Mouse (Mus musculus): ENCODE results near the gene Gnai2. TPM values are rescaled to one million over a fixed set of nuclear protein-coding genes. Genes with fewer than 3 reads are reported as not detected.
"Not testable (repeated sequence)": the region's sequence is repeated elsewhere in the genome, so short reads cannot be mapped to it uniquely, and the experiment has no call there.

Gene Gnai2
- total RNA-seq, 2 experiments from 2014 or later: 222 to 239 TPM

DNA sequence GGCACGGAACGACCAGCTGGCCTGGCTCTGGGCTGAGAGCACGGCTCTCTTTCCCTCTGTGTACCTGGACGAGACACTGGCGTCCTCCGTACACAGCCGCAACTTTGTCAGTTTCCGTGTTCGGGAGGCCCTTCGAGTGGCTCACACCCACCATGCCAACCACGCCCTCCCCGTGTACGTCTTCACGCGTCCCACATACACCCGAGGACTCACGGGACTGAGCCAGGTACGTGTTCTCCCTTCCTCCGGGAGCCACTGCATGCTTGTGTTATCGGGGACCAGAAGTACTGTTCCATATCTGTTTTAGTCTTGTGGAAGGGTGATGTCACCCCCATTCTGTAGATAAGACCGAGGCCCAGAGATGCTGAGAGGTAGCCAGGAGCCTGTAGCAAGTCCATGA lies 64.3 kb downstream of the Gnai2 start:
- no peak for DNase-seq (ENCODE audit: low spot score in 2 of 2)

DNA sequence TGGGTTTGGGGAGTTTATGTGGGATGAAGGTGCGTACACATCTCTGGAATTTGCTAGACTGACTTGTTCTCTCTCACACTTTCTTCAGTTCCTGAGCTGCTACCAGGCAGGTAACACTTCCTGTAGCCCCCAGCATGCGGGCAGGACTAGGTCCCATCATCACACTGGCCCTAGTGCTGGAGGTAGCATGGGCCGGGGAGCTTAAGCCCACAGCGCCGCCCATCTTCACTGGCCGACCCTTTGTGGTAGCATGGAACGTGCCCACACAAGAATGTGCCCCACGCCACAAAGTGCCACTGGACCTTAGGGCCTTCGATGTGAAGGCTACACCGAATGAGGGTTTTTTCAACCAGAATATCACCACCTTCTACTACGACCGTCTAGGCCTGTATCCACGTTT lies 65.2 kb downstream of the Gnai2 start:
- no peak for DNase-seq (ENCODE audit: low spot score in 2 of 2)

DNA sequence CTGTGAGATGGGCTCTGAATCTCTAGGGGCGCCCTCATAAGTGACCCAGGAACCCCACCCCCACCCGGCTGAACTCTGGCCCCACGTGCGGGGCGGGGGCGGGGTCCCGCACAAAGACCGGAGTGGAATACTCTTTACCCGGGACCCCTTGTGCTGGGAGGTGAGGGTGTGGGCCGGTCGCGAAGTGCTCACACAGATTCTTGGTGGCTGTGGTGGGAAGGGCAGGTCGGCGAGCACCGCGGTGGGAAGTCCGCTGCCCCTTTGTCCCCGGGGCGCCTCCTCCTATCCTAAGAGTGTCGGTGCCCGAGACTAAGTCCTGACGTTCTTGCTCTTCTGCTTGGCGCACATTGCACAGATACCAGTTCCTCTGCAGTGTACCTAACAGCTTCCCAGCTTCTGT lies 65.9 kb downstream of the Gnai2 start:
- DNase-seq (ENCODE audit: low spot score in 2 of 2): no peak

DNA sequence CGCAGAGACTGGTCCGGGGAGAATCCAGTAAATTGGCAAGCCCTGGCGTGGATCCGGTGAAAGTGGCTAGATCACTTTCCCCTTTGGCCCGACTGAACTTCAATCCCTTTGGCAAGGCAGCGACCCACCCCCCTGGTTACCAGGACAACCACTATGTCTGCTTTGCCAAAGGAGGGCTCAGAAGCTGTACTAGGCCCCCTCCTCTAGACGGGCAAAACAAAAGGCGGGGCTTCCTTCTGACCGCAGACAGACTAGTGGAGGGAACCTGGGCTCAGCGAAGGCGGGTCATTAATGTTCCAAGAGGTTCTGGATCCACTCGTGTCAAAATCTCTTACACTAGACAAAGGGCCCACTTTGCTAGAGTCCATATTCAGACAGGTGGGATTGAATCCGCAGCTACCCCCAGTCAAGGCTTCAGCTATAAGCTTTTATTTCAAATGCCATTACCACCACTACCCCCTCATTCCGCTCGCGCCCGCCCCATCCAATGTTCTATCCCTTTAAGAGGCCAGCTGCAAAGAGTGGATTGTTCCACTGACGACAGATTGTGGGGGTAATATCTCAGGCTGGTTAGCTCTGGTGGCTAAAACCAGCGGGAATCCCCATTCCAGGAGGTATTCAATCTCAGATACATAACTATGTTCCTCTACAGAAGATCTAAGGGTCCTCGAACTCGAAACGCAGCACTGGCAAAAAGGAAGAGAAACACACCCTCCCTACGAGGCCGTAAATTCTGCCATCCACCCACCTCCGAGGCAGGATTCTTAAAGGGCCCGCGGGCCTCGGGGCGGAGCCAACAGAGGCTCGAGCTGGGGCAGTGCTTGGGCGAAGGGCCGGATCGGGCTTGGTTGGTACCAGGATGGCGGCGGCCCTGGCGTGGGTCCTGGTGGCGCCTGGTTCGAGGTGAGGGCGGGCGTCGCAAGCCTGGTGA lies 66.6 kb downstream of the Gnai2 start:
- DNase-seq (ENCODE audit: low spot score in 2 of 2): peak; percentile 76 to 79

DNA sequence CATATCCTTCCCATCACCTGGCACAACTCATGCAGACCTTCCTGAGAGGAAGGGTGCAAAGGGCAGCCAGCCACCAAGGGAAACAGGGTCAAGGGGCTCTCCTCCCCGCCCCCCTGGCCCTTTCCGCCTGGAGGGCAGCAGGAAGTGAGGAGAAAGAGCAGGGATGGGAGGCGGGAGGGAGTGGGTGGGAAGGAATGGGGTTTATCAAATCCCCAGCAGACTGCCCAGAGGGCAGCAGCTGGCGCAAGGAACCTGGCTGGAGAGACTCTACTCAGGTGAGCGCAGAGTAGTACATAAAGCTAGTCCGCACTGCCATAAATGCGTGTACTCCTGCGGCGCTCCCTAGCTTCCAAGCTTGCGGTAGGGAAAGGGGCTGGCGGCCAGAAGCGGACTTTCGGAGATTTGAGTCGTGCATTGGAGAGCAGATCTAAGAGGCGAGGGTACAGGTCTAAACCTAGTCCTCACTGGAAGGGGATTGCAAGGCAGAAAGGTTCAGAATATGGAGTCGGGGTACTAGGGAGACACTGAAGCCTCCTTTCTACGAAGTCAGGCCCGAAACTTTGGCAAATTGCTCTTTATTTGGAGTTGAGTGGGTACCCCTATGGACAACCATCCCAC lies 67.4 kb downstream of the Gnai2 start, which contains the start of gene Hyal2:
Gene Hyal2, plus strand, starts transcription at position 244 of the 618 bp plus-strand sequence.
- DNase-seq (ENCODE audit: low spot score in 2 of 2): no peak

DNA sequence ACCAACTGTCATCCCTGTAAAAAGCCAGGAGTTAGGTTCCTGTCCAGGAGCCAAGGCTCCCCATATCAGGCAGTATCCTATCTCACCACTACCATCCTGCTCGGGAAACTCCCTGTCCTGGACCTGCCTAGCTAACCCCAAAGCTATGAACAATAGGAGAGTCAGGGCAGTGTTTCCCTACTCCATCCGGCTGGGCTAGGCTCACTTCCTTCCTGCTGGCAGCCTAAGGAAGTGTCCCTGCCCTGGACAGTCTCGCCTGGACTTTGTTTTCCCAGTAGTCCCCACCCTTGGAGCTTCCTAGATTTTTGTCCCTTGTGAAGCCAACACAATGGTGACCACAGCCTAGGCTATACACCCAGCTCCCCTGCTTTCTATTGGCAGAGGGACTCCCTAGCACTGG lies 68.3 kb downstream of the Gnai2 start:
- DNase-seq (ENCODE audit: low spot score in 2 of 2): no peak

DNA sequence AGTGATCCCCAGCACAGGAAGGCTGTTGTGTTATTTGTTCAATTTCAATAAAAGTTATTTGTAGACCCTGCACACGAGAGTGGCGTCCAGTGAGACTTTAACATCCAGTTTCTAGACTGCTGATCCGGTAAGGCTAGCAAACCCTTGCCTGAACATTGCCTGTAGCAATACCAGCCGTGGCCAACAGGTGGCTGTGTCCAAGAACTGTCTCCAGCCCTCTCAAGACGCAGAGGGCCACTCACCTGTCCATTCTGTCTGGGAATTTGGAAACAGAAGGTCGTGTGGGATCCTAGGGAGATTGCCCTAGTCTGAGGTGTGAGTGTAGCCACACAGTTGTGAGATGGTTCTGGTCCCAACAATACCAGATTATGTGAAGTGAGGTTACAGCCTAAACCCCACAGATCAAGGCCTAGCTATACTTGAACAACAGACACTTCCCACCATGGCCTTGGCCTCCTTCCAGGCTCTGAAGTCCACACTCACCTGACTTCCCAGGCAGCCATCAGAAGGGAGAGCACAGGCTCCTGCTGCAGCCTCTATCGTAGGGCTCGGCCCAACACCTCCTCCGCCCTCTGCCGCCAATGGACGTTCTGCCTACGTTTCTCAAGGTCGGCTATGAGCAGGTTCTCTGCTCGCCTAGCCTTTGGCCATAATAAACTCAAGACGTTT lies 69.0 kb downstream of the Gnai2 start:
- peak; percentile 64 to 73 for DNase-seq (ENCODE audit: low spot score in 2 of 2)

DNA sequence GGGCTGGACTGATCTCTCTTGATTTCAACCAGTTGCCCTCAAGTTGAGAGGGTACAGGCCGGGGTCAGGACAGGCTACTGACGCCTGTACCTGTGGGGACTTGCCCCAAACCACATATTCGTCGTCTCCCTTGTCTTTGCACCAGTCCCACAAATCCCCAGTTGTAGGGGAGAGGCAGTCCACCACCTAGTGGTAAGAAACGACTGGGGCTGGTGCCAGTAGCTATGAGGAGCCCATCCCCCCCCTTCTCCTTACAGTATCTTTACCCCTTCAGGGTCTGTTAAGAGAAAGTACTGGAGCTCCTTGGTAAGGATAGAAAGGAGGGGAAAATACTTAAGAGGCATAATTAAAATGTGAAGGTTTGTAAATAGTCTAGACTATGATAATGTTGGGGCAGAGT lies 69.6 kb downstream of the Gnai2 start:
- not testable (repeated sequence) for DNase-seq (ENCODE audit: low spot score in 2 of 2)

Other genes with a start within 250 kb of the Gnai2 start
- 10 to 100 TPM; 24.3 to 29.7 TPM for gene Cacna2d2, start 235.8 kb downstream of the Gnai2 start, total RNA-seq (2021)
- gene Tmem115, start 101.4 kb downstream of the Gnai2 start, total RNA-seq (2021): 10 to 100 TPM; 36.0 to 38.5 TPM
- 10 to 100 TPM; 14.3 to 16.2 TPM for gene Cyb561d2, start 93.2 kb downstream of the Gnai2 start, total RNA-seq (2021)
- 10 to 100 TPM; 42.2 to 43.6 TPM for gene Nprl2, start 93.1 kb downstream of the Gnai2 start, total RNA-seq (2021)
- gene Zmynd10, start 88.1 kb downstream of the Gnai2 start, total RNA-seq (2021): 1 to 10 TPM; 6.1 to 7.2 TPM
- 10 to 100 TPM; 19.5 to 20.3 TPM for gene Rassf1, start 83.8 kb downstream of the Gnai2 start, total RNA-seq (2021)
- 100 to 1,000 TPM; 104 to 108 TPM for gene Tusc2, start 72.1 kb downstream of the Gnai2 start, total RNA-seq (2021)
- gene Hyal2, start 67.4 kb downstream of the Gnai2 start, total RNA-seq (2021): 10 to 100 TPM; 13.0 to 15.5 TPM
- gene Hyal1, start 58.4 kb downstream of the Gnai2 start, total RNA-seq (2021): 1 to 10 TPM; 6.3 to 7.2 TPM
- gene Naa80, start 56.5 kb downstream of the Gnai2 start, total RNA-seq (2021): 10 to 100 TPM; 10.1 to 13.4 TPM
- gene Hyal3, start 54.5 kb downstream of the Gnai2 start, total RNA-seq (2021): 1 to 10 TPM; 1.6 TPM
- gene Ifrd2, start 47.7 kb downstream of the Gnai2 start, total RNA-seq (2021): 10 to 100 TPM; 11.3 to 11.9 TPM
- gene Sema3b, start 26.1 kb downstream of the Gnai2 start, total RNA-seq (2021): 1 to 10 TPM; 3.5 to 4.5 TPM
- 10 to 100 TPM; 66.6 to 84.4 TPM for gene Slc38a3, start 34.2 kb upstream of the Gnai2 start, total RNA-seq (2021)
- gene Gnat1, start 44.3 kb upstream of the Gnai2 start, total RNA-seq (2021): under 1 TPM; 0.35 to 0.73 TPM
- 10 to 100 TPM; 13.1 to 13.9 TPM for gene Sema3f, start 75.1 kb upstream of the Gnai2 start, total RNA-seq (2021)
- 100 to 1,000 TPM; 120 to 133 TPM for gene Rbm5, start 135.6 kb upstream of the Gnai2 start, total RNA-seq (2021)
- gene Rbm6, start 237.9 kb upstream of the Gnai2 start, total RNA-seq (2021): 10 to 100 TPM; 54.0 to 57.3 TPM